Mouse (Mus musculus): ENCODE measurements around the gene Gm10065.
"Not testable (repeated sequence)": the region's sequence is repeated elsewhere in the genome, so short reads cannot be mapped to it uniquely, and the experiment has no call there.

Gm10065 gene

GRCm38 (mm10) chr13:21478759-21479670 is at the start of gene Gm10065, which contains the start of gene Zkscan4:
Gm10065 (minus strand) TSS chr13:21479441.
Zkscan4 (plus strand) TSS chr13:21478907.
- DNase-seq, result not testable (repeated sequence)

- peak; percentile 58 to 66 for DNase-seq
Observed at GRCm38 (mm10) chr13:21506221-21506649, 27.0 kb upstream of the Gm10065 start.

- no peak for DNase-seq
Observed at GRCm38 (mm10) chr13:21502296-21502695, 23.1 kb upstream of the Gm10065 start.

- DNase-seq, result not testable (repeated sequence)
Observed at GRCm38 (mm10) chr13:21501182-21501581, 21.9 kb upstream of the Gm10065 start, which contains the start of gene Gm11273. Gm11273 (minus strand) TSS chr13:21501418.

GRCm38 (mm10) chr13:21495080-21495479 is 15.8 kb upstream of the Gm10065 start, which contains the start of gene AK157302:
AK157302 (plus strand) TSS chr13:21495223.
- DNase-seq, result no peak

- no peak for DNase-seq
Observed at GRCm38 (mm10) chr13:21492847-21493246, 13.6 kb upstream of the Gm10065 start.

- DNase-seq, result no peak
Observed at GRCm38 (mm10) chr13:21486881-21487280, 7.6 kb upstream of the Gm10065 start.

- no peak for DNase-seq
Observed at GRCm38 (mm10) chr13:21472427-21472826, 6.8 kb downstream of the Gm10065 start.

GRCm38 (mm10) chr13:21469097-21469496 is 10.1 kb downstream of the Gm10065 start:
- DNase-seq, result no peak

GRCm38 (mm10) chr13:21468061-21469019 is 10.9 kb downstream of the Gm10065 start, which contains the start of gene Nkapl:
Nkapl (minus strand) TSS chr13:21468509.
- peak; percentile 24 to 29 for DNase-seq

GRCm38 (mm10) chr13:21467336-21467735 is 11.9 kb downstream of the Gm10065 start:
- DNase-seq, result no peak

- not testable (repeated sequence) for DNase-seq
Observed at GRCm38 (mm10) chr13:21462516-21462915, 16.7 kb downstream of the Gm10065 start.

- no peak for DNase-seq
Observed at GRCm38 (mm10) chr13:21456347-21456746, 22.9 kb downstream of the Gm10065 start.

GRCm38 (mm10) chr13:21454133-21454532 is 25.1 kb downstream of the Gm10065 start:
- DNase-seq, result no peak

- DNase-seq, result peak; percentile 42 to 52
Observed at GRCm38 (mm10) chr13:21453449-21453848, 25.8 kb downstream of the Gm10065 start, which contains the start of gene Zscan26. Zscan26 (minus strand) TSS chr13:21453730.

- DNase-seq, result no peak
Observed at GRCm38 (mm10) chr13:21453042-21453441, 26.2 kb downstream of the Gm10065 start.

GRCm38 (mm10) chr13:21447856-21448614 is 31.2 kb downstream of the Gm10065 start:
- no peak for DNase-seq

GRCm38 (mm10) chr13:21446796-21447195 is 32.4 kb downstream of the Gm10065 start:
- DNase-seq, result no peak

- no peak for DNase-seq
Observed at GRCm38 (mm10) chr13:21441207-21441572, 38.1 kb downstream of the Gm10065 start.

- peak; percentile 28 to 55 for DNase-seq
Observed at GRCm38 (mm10) chr13:21440503-21441206, 38.6 kb downstream of the Gm10065 start, which contains the start of gene Pgbd1. Pgbd1 (minus strand) TSS chr13:21441058.

GRCm38 (mm10) chr13:21435476-21435875 is 43.8 kb downstream of the Gm10065 start:
- no peak for DNase-seq

All from thymus, adult 18-20 months (tissue).